Mouse (Mus musculus) adrenal gland, adult (tissue): ENCODE measurements around the gene Tef.
A peak's percentile ranks its signal among the peaks of the same experiment; 100 is the strongest.

Source experiments
- DNase-seq, 2 experiments: peaks; one replicate each; pipeline ENCODE4 v3.0.0; 2022 to 2023; ENCODE audit warnings: low spot score in 1 of 2; ENCODE audit not compliant: inconsistent age in 2 of 2

Tef gene

GRCm38 (mm10) chr15:81797861-81798260 lies 4.4 kb upstream of the Tef start:
- no peak for DNase-seq

GRCm38 (mm10) chr15:81798421-81798820 lies 3.8 kb upstream of the Tef start:
- peak in 1 of 2 experiments; percentile 32 for DNase-seq

GRCm38 (mm10) chr15:81800391-81800790 lies 1.8 kb upstream of the Tef start:
- DNase-seq = no peak

DNA sequence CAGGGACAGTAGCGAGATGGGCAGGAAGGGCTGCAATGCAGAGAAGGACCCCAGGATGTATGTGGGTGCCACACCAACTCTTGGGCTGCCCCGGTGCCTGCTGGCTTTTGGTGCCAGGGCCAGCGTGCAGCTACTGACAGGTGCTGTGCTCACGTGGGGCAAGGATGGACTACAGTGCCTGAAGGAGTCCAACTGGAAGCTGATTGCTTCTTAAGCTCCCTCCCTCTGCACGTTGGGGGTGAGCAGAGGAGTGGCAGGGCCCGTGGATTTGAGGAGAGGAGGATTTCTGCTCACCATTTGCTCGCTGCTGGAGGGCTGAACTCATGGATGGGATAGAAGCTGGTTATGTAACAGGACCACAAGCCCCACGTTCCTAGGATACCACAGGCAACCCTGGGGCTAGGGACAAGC lies 725 bp downstream of the Tef start:
- DNase-seq = no peak

- DNase-seq = no peak
Measured at GRCm38 (mm10) chr15:81803425-81803951, 1.3 kb downstream of the Tef start.

DNA sequence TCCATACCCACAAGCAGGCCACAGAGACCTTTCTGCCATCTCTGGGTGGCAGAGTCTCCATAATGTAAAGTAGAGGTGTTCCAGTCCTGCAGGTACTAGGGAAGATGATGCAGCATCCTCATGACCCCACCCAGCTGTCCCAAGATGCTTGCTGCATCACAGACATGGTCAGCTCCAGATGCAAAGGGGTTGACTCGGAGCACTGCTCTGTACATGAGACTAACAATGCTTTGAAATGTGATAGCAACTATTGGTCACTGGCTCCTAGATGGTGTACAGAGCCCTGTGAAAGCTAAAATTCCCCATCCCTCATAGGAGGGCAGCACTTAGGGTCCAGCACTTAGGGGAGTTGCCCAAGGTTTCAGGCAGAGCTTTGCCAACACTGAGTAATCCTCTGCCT lies 2.0 kb downstream of the Tef start:
- no peak for DNase-seq

- no peak for DNase-seq
Measured at GRCm38 (mm10) chr15:81804883-81805282, 2.7 kb downstream of the Tef start.

DNA sequence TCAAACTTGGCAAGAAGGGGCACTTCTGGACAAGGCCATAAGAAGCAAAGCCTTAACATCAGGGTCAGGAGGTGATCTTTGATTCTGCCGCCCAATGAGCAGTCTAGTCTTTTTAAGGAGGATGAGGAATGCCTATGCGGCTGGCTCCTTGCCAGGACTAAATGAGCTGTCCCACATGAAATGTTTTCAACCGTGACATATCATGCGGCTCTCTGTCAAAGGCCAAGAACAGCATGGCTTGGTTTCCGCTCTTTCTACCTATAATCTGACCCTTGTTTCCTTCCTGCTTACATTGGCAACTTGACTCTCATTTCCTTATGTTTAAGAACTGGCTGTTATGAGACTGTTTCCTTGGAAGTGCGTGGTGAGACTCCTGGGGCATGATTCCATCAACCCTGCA lies 3.4 kb downstream of the Tef start:
- DNase-seq = peak; percentile 74 to 85

DNA sequence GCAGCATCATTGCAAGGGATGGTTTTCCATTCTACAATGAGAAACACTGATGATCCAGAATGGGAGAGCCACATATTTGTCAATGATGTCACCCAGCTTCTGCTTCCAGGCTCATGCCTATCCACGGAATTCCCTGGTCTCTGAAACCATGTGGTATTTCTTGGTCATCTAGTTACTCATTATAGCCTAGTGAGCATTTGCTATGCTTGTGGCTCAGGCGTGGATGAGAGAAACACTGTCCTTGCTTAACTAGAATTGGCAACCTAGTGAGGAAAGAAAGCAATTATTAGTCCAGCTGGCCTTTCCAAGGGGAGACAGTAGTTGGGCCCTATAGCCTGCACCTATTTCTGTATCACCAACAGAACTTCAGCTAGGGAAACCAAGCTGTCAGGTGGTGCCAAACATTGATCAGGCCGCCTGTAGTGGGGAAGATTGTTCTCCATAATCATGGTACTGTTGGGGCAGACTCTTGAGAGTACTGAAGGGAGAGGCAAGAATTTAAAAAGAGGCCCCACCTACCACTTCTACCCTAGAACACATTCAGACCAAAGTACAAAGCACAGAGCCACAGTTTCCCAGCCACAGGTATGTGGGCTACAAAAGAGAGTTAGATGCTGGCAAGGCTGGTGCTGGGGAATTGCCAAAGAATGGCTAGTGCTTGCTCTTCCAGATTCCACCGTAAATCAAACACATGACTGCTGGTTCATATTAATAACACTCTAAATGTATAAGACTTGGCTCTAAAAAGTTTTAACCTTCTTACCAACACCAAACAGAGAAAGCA lies 4.6 kb downstream of the Tef start:
- DNase-seq = no peak

DNA sequence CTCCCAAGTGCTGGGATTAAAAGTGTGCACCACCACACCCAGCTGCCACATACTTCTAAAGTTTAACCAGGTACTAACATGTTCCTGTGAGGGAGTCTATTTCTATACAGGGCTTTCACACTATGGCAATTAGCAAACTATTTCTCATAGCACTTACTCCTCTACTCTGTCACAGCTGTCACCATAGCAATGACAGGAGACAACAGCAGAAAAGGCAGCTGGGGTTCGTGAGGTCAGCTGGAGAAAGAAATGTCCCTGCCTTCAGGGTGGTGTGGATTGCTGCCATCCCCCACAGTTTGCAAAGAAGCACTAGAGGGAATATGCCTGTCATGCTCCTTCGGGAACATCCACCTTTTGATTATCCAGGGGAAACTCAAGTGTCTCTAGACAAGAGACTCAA lies 6.6 kb downstream of the Tef start:
- DNase-seq = peak in 1 of 2 experiments; percentile 45

- no peak for DNase-seq
Measured at GRCm38 (mm10) chr15:81809550-81809949, 7.3 kb downstream of the Tef start.

- DNase-seq = peak; percentile 93 to 97
Measured at GRCm38 (mm10) chr15:81810150-81810549, 7.9 kb downstream of the Tef start.

- DNase-seq = peak; percentile 99
Measured at GRCm38 (mm10) chr15:81810671-81811598, 8.7 kb downstream of the Tef start.

DNA sequence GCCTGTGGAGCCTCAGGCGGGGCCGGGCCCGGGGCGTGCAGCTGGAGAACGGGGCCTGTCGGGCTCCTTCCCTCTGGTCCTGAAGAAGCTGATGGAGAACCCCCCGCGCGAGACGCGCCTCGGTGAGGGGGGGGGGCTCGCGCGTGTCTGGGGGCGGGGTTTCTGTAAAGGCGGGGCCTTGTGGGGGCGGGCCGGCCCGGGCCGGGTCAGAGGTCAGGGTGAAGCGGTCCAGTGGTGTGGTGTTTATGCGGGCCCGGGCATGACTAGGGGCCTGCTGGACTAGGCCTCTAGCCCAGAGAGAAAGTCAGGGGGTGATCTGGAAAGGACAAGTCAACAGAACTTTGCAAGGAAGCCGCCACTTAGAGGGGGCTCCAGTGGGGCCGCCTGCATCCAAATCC lies 9.4 kb downstream of the Tef start:
- no peak for DNase-seq

GRCm38 (mm10) chr15:81812287-81812686 lies 10.1 kb downstream of the Tef start:
- DNase-seq = peak in 1 of 2 experiments; percentile 74

DNA sequence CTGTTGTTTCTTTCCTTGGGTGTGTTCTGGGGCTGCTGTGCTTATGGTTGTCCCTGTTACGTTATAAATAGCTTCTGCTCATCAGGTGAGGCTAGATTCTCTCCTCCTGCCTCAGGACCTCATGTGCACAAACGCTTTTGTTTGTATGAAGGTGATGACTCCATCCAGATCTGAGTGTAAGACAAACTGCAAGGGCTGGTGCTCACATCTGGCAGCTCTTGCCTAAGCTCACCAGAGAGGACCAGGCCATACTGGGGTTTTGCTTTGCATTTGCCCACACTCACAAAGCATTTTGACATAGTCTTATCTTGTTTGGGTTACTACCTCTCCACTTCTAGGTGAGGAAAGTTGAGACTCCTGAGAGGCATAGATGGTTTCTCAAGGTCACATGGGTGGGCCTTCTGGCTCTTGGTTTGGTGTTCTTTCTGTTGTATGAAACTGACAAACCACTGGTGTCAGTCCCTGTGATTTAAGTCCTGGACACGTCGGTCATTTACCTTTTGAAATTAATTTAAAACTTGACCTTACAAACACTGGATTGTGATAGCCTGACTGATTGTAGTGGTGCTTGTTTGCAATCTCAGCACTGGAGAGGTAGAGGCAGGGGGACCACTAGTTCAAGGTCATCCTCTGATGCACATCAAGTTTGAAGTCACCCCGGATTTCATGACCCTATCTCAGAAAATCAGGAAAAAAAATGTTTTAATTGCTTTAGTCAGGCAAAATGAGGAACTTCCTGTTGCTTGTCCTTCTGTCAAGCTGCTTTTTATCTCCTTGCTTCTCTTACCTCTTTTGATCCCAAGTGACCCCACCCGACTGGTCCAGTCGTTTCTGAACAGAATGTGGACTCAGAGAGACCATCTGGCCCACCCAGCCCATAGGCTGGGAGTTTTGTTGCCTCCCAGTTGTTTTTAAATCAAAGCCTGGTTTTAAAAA lies 10.7 kb downstream of the Tef start:
- DNase-seq = no peak

- DNase-seq = no peak
Measured at GRCm38 (mm10) chr15:81813986-81814705, 11.9 kb downstream of the Tef start.

- no peak for DNase-seq
Measured at GRCm38 (mm10) chr15:81814716-81815370, 12.6 kb downstream of the Tef start.

GRCm38 (mm10) chr15:81818404-81818803 lies 16.2 kb downstream of the Tef start:
- peak in 1 of 2 experiments; percentile 54 for DNase-seq
